Mouse (Mus musculus) neural tube, embryonic 11.5 days (tissue): ENCODE data around the gene Ccdc105. TPM values are rescaled to one million over a fixed set of nuclear protein-coding genes. Genes with fewer than 3 reads are reported as not detected.

Source experiments
- ATAC-seq: fragments of 200-750 bp; cut with Nextera tagmentation; 2 replicates; pipeline ENCODE4 v1.8.0; 2017; ENCODE audit warnings: moderate number of reproducible peaks, mild to moderate bottlenecking, moderate TSS enrichment, moderate library complexity; ENCODE audit not compliant: insufficient read depth, low FRiP score, low TSS enrichment
- DNase-seq: peaks from one replicate; pipeline ENCODE4 v3.0.0-alpha.2; 2015; ENCODE audit warnings: low spot score
- H3K27ac ChIP-seq: fragments of 300-500 bp; sonication (generic); 2 replicates; pipeline ENCODE4 v1.5.1; 2014; ENCODE audit warnings: low read depth, mild to moderate bottlenecking, low read length
- H3K27me3 ChIP-seq: fragments of 300-500 bp; sonication (generic); 2 replicates; pipeline ENCODE4 v1.6.1; 2014; ENCODE audit warnings: mild to moderate bottlenecking, low read length, mixed read lengths; ENCODE audit not compliant: control insufficient read depth, insufficient read depth
- H3K36me3 ChIP-seq: fragments of 300-500 bp; sonication (generic); 2 replicates; pipeline ENCODE4 v1.6.1; 2014; ENCODE audit warnings: mild to moderate bottlenecking, low read length, moderate library complexity, mixed read lengths; ENCODE audit not compliant: control insufficient read depth, insufficient read depth
- H3K4me1 ChIP-seq: fragments of 300-500 bp; sonication (generic); 2 replicates; pipeline ENCODE4 v1.6.1; 2014; ENCODE audit warnings: low read length, mixed read lengths; ENCODE audit not compliant: control insufficient read depth, insufficient read depth
- H3K4me2 ChIP-seq: fragments of 300-500 bp; sonication (generic); 2 replicates; pipeline ENCODE4 v1.6.1; 2014; ENCODE audit warnings: low read depth, mild to moderate bottlenecking, moderate library complexity
- H3K4me3 ChIP-seq: fragments of 300-500 bp; sonication (generic); 2 replicates; pipeline ENCODE4 v1.5.1; 2014; ENCODE audit warnings: low read depth, low read length
- H3K9ac ChIP-seq: fragments of 300-500 bp; sonication (generic); 2 replicates; pipeline ENCODE4 v1.6.1; 2014; ENCODE audit warnings: mild to moderate bottlenecking, low read length
- H3K9me3 ChIP-seq: fragments of 300-500 bp; sonication (generic); 2 replicates; pipeline ENCODE4 v1.6.1; 2016; ENCODE audit warnings: low read length; ENCODE audit not compliant: control insufficient read depth
- whole genome bisulfite sequencing: fragments of 180-500 bp; shearing (Covaris S2); extraction: QIAGEN DNeasy Blood & Tissue Kit; methylation state at CpG from one replicate; pipeline ENCODE4 v1.1.7; 2014; 5-methylcytosine and 5-hydroxymethylcytosine counted together
- polyA plus RNA-seq: library from polyadenylated mRNA; unstranded; fragments of >200 nt; fragmentation: Nextera tagmentation; extraction: Ambion mirVana; gene quantifications from 2 replicates; pipeline ENCODE4 v1.2.1, GENCODE M21; 2014

Ccdc105 gene
- not detected in 2 replicates for polyA plus RNA-seq

DNA sequence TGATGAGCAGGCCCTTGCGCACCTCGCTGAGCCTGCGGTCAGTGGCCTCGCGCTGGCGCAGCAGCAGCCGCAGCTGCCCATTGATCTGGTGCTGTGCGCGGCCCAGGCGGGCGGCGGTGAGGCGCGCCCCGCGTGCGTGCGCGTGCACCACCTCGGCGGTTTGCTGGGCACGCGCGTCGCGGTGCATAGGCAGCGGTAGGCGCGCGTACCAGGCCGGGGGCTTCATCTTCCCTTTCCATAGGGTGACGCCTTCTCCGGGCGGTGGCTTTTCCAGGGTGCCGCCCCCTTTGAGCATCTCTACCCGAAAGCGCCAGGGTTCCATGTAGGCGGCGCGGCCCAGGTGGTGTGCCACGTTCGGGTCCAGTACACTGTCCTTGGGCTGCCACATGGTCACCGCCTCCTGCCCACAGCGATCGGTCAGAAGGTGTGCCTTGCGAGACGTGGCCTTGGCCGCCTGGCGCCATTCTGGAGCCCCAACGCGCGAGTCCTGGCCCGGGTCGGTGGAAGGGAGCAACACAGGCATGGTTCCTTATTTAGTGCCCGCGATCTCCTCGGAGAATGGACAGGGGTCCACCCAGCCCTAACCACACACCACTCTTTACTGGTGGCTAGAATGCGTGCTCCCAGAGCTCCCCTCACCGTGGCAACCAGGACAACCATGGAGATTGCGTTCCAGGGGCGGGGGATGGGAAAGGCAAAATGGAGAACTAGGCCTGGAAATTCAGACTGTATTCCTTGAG is at the start of gene Ccdc105:
Gene Ccdc105 (minus strand): TSS at position 614 of the 740 bp plus-strand sequence.
- no peaks in the 10 kb centered on the region for H3K36me3 ChIP-seq
- under 1% methylated on average over 59 of the region's 61 CpGs for WGBS
- peak within 1 kb of the TSS; percentile 62; the same call in 1 of the 2 replicates for H3K27ac ChIP-seq
- H3K4me3 ChIP-seq: peak within 1 kb of the TSS; percentile 52
- ATAC-seq (peak; percentile 90), DNase-seq (peak; percentile 91)
- H3K4me2 ChIP-seq: peak within 1 kb of the TSS; percentile 85
- peaks cover 2% of the 10 kb centered on the region; the same call in 1 of the 2 replicates for H3K4me1 ChIP-seq
- no peaks in the 10 kb centered on the region for H3K9me3 ChIP-seq
- peak within 1 kb of the TSS; percentile 79 for H3K9ac ChIP-seq
- H3K27me3 ChIP-seq: no peaks in the 10 kb centered on the region

DNA sequence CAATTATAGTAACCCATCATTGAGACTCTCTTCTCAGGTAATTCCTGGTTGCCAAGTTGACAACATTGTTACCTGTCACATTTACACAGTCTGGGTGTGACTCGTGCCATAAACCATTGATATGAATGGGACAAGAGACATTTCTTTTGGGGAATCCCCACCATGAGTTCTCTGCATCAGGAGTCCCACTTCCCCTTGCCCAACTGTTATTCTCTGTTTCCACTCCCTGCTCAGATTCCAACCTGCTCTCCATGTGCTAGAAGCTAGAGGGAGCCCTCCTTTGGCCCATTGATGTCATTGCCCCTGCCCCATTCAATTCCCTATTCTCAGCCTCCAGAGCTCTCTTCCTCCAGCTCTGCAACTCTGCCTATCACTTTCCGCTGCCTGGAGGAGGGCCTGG is 48.6 kb upstream of the Ccdc105 start:
- no peak overlapping the region for H3K27ac ChIP-seq
- H3K36me3 ChIP-seq: no peaks in the 10 kb centered on the region
- H3K4me1 ChIP-seq: no peaks in the 10 kb centered on the region
- H3K4me2 ChIP-seq: no peak overlapping the region
- no peak overlapping the region for H3K4me3 ChIP-seq
- no peak for DNase-seq
- H3K9me3 ChIP-seq: no peaks in the 10 kb centered on the region
- no peak for ATAC-seq
- no peaks in the 10 kb centered on the region for H3K27me3 ChIP-seq
- WGBS: 77% methylated on average over 2 of the region's 2 CpGs
- H3K9ac ChIP-seq: no peak overlapping the region

DNA sequence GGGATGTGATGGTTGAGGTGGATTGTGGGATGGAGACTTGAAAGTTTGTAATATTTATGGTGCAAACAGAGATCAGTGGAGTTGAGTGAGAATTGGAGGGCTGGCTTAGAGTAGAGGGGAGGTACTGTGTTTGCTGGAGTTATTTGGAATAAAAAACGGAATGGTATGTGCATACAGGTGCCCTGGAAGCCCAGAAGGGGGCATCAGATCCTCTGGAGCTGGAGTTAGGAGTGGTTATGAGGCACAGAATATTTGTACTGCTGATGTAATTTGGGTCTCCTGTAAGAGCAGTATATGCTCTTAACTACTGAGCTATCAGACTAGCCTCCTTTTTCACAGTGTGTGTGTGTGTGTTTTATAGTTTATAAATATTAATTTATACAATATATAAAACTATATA is 37.7 kb upstream of the Ccdc105 start:
- WGBS: 45% methylated on average over 1 of the region's 1 CpGs
- H3K4me1 ChIP-seq: no peaks in the 10 kb centered on the region
- no peak overlapping the region for H3K4me2 ChIP-seq
- H3K9me3 ChIP-seq: no peaks in the 10 kb centered on the region
- ATAC-seq: no peak
- no peak overlapping the region for H3K4me3 ChIP-seq
- DNase-seq: no peak
- no peaks in the 10 kb centered on the region for H3K27me3 ChIP-seq
- H3K27ac ChIP-seq: no peak overlapping the region
- H3K36me3 ChIP-seq: no peaks in the 10 kb centered on the region
- no peak overlapping the region for H3K9ac ChIP-seq

DNA sequence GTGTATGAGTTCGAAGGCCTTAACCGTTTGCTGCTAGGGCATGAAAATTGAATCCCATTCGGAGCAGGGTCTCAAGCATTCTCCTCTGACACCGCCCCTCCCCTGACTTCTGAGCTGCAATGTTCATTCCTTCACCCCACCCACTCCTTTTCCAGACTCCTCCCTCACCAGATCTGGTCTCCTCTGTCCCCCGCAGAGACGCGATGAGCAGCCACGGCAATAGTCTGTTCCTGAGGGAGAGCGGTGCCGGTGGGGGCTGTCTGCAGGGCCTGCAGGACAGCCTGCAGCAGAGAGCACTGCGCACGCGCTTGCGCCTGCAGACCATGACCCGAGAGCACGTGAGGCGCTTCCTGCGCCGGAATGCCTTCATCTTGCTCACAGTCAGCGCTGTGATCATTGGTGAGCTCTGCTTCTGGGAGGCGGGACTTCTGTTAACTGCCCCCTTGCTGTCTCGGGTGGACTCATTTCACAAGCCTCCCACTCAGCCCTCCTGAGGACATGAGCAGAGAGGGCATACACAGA is 34.8 kb upstream of the Ccdc105 start:
- H3K9ac ChIP-seq: peak overlapping the region; percentile 53
- H3K27me3 ChIP-seq: no peaks in the 10 kb centered on the region
- H3K9me3 ChIP-seq: no peaks in the 10 kb centered on the region
- H3K4me2 ChIP-seq: peak overlapping the region; percentile 49
- 8% methylated on average over 22 of the region's 22 CpGs for WGBS
- no peaks in the 10 kb centered on the region for H3K36me3 ChIP-seq
- peak; percentile 97 for ATAC-seq
- no peaks in the 10 kb centered on the region for H3K4me1 ChIP-seq
- peak overlapping the region; percentile 29 for H3K4me3 ChIP-seq
- H3K27ac ChIP-seq: peak overlapping the region; percentile 45; the same call in 1 of the 2 replicates
- peak; percentile 86 for DNase-seq

DNA sequence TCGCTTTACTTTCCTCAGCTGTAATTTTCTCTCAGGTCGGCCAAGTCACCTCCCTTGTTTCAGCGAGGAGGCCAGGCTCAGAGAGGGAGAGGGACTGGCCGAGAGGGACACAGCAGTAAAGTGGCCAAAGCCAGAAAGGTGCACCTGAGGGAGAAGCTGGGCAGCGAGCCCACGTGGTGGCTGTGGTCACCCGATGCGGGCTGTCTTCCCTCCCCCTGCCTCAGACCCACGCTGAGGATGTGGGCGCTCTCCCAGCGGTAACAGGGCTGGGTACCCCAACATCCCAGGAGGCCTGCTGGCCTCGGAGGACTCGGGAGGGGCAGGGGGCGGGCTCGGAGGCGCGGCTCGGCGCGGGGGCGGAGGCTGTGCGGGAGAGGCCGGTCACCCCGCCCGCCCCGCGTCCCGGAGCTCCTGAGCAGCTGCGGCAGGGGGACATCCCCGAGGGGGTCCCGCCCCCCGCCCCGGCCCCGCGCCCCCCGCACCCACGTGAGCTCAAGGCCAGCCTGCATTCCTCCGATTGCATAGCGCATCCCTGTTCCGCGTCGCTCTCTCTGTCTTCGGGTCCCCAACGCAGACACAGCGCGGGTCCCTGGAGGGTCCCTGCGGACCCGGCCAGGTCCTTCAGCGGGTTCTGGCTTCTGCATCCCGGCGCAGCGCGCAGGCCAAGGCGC is 27.3 kb upstream of the Ccdc105 start, which contains the start of gene Slc1a6:
Gene Slc1a6 (plus strand): TSS at position 516 of the 671 bp plus-strand sequence.
- DNase-seq (peak; percentile 37), ATAC-seq (peak; percentile 66)
- Histone ChIP-seq H3K9me3 (no peaks in the 10 kb centered on the region), H3K36me3 (no peaks in the 10 kb centered on the region), H3K27ac (no peak within 1 kb of the TSS), H3K4me1 (no peaks in the 10 kb centered on the region), H3K9ac (peak within 1 kb of the TSS; percentile 70), H3K27me3 (peaks cover 4% of the 10 kb centered on the region; the same call in 1 of the 2 replicates), H3K4me2 (peak within 1 kb of the TSS; percentile 98), H3K4me3 (peak within 1 kb of the TSS; percentile 53)
- WGBS: 2% methylated on average over 22 of the region's 54 CpGs

DNA sequence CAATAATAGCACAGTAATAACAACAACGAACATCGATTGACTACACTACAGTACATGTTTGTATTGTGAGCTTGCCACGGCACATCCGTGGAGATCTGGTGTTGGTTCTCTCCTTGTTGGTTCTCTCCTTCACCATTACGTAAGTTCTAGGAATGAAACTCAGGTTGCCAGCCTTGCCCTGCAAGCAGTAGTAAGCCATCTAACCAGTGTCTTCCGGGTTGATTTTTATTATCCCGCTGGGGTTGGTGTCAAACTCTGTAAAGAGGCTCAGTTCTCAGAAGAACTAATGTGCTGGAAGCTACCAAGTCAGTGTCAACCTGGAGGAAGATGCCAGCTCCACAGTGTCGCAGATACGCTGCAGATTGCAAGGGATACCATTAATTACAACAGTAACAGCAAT is 26.7 kb upstream of the Ccdc105 start:
- DNase-seq (no peak), ATAC-seq (no peak)
- H3K9me3 ChIP-seq: no peaks in the 10 kb centered on the region
- H3K27ac ChIP-seq: no peak overlapping the region
- peak overlapping the region; percentile 98 for H3K4me2 ChIP-seq
- H3K36me3 ChIP-seq: no peaks in the 10 kb centered on the region
- H3K4me3 ChIP-seq: peak overlapping the region; percentile 53
- peak overlapping the region; percentile 70; the same call in 1 of the 2 replicates for H3K9ac ChIP-seq
- H3K4me1 ChIP-seq: no peaks in the 10 kb centered on the region
- WGBS: 62% methylated on average over 9 of the region's 9 CpGs
- peaks cover 4% of the 10 kb centered on the region; the same call in 1 of the 2 replicates for H3K27me3 ChIP-seq

DNA sequence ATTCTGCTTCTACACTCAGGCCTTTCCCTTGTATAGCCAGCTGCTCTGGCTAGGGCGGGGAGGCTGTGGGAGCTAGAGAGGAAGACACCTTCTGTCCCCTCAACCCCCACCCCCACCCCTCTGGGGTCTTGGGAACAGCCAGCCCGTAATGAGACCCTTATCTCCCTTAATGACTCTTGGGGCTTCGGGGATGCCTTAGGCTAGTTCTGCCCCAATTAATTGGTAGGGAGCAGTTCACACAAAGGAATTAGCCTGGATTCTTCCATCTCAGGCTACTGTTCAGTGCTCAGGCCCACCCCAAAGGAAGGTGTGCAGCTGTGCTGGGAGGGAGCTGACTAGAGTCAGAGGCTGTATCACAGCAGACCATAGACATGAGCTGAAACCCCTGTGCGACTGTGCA is 23.0 kb upstream of the Ccdc105 start:
- Histone ChIP-seq H3K4me3 (no peak overlapping the region), H3K4me1 (no peaks in the 10 kb centered on the region), H3K36me3 (no peaks in the 10 kb centered on the region), H3K4me2 (no peak overlapping the region), H3K9me3 (no peaks in the 10 kb centered on the region), H3K27me3 (peaks cover 4% of the 10 kb centered on the region; the same call in 1 of the 2 replicates), H3K9ac (no peak overlapping the region), H3K27ac (no peak overlapping the region)
- DNase-seq: peak; percentile 37
- no peak for ATAC-seq
- 44% methylated on average over 4 of the region's 4 CpGs for WGBS

DNA sequence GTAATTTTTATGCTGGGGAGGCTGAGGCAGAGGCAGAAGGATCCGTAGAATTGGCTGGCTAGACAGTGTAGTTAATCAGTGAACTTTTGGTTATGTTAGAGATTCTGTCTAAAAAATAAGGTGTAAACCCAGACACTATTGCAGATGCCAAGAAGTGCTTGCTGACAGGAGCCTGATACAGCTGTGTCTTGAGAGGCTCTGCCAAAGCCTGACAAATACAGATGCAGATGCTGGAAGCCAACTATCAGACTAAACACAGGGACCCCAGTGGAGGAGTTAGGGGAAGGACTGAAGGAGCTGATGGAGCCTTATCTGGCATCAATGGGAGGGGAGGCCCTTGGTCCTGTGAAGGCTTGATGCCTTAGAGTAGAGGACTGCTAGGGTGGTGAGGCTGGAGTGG is 12.7 kb upstream of the Ccdc105 start:
- DNase-seq: no peak
- 90% methylated on average over 1 of the region's 1 CpGs for WGBS
- Histone ChIP-seq H3K4me1 (no peaks in the 10 kb centered on the region), H3K9me3 (no peaks in the 10 kb centered on the region), H3K4me3 (no peak overlapping the region), H3K36me3 (no peaks in the 10 kb centered on the region), H3K4me2 (no peak overlapping the region), H3K27me3 (no peaks in the 10 kb centered on the region), H3K9ac (no peak overlapping the region), H3K27ac (no peak overlapping the region)
- no peak for ATAC-seq
